Mouse (Mus musculus) B cell, adult 62 days (primary cell): ENCODE results near the gene Plek. TPM values are rescaled to one million over a fixed set of nuclear protein-coding genes. Genes with fewer than 3 reads are reported as not detected.

Source experiments
- total RNA-seq: library from RNA; stranded (reverse); gene quantifications from 4 replicates; pipeline ENCODE4 v1.2.4, GENCODE M21; 2023

Plek gene
- total RNA-seq: 168 to 207 TPM (median 191 TPM) in 4 replicates

GRCm38 (mm10) chr11:17051545-17052475, at the start of gene Plek, which contains the start of gene Cnrip1:
TSS of gene Plek (minus strand) at chr11:17052381.
TSS of gene Cnrip1 (plus strand) at chr11:17051586.

DNA sequence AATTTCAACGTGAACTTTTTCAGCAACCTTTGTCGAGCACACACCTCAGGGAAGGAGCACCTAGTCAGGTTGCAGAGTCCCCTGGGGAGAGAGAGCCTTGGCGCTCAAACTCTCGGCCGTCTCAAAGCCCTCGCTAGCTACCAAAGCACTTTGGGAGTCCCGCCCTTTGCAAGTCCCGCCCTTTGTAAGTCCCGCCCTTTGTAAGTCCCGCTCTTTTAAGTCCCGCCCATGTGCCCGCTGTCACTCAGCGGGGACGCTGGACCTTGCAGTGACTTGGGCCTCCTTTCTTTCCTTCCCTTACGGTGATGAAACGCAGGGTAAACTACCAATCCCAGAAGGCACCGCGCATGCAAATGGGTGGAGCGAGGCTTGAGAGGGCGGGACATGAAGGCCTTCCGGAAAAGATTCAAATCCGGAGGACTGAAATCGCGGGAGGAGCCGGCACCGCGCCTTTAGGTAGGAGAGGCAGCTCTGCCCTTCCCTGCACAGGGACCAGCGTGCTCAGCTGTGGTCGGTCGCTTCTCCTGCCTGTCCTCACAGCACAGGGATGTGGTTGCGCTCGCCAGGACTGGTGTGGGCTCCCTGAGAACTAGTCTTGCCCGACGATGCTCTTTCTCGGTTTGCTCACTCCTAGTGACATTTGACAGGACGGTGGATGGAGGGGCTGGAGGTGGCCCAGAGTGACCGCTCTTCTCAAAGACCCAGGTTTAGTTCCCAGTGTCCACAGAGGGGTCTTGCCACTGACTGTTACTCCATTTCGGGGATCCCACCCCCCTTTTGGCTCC, 101.0 kb downstream of the Plek start, which contains the start of gene Fbxo48:
Gene Fbxo48 (plus strand): TSS at position 400 of the 785 bp plus-strand sequence.

Other genes starting within 250 kb of the Plek start
- 1.9 to 2.9 TPM (median 2.2 TPM) in 4 replicates for gene Fbxo48, start 101.0 kb downstream of the Plek start, total RNA-seq
- gene Cnrip1, start 795 bp downstream of the Plek start, total RNA-seq: 17.4 to 20.6 TPM (median 19.6 TPM) in 4 replicates
- gene Ppp3r1, start 106.9 kb upstream of the Plek start, total RNA-seq: 90.7 to 96.6 TPM (median 93.3 TPM) in 4 replicates
- 7.0 to 9.2 TPM (median 8.3 TPM) in 4 replicates for gene Wdr92, start 129.7 kb upstream of the Plek start, total RNA-seq
- 20.0 to 25.7 TPM (median 21.2 TPM) in 4 replicates for gene Pno1, start 159.2 kb upstream of the Plek start, total RNA-seq
- gene C1d, start 205.2 kb upstream of the Plek start, total RNA-seq: 36.0 to 43.8 TPM (median 38.3 TPM) in 4 replicates